Mouse (Mus musculus) C2C12 (cell line): ENCODE results near the gene Tbc1d10b. TPM values are rescaled to one million over a fixed set of nuclear protein-coding genes. Genes with fewer than 3 reads are reported as not detected.

ENCODE experiments used
- H3K27me3 ChIP-seq: one replicate; pipeline ENCODE4 v1.6.1; 2011; ENCODE audit not compliant: control insufficient read depth, insufficient read depth, insufficient read length
- H3K36me3 ChIP-seq: one replicate; pipeline ENCODE4 v1.6.1; 2011; ENCODE audit not compliant: control insufficient read depth, insufficient read depth
- H3K4me3 ChIP-seq: one replicate; pipeline ENCODE4 v1.5.1; 2011; ENCODE audit warnings: mild to moderate bottlenecking, control low read depth; ENCODE audit not compliant: poor library complexity, insufficient read depth, severe bottlenecking
- H3K79me2 ChIP-seq: one replicate; pipeline ENCODE4 v1.6.1; 2011; ENCODE audit not compliant: control insufficient read depth, insufficient read depth
- H3K79me3 ChIP-seq: one replicate; pipeline ENCODE4 v1.6.1; 2011; ENCODE audit warnings: low read depth, control low read depth
- H3ac ChIP-seq: one replicate; pipeline ENCODE3; 2011; ENCODE audit warnings: low read depth; ENCODE audit not compliant: control insufficient read depth, insufficient read length
- CEBPB ChIP-seq: IDR thresholded peaks from one replicate; pipeline ENCODE4 v1.6.1; 2011; ENCODE audit warnings: low read depth, mild to moderate bottlenecking, control low read depth, moderate library complexity
- CTCF ChIP-seq: IDR thresholded peaks from one replicate; pipeline ENCODE4 v1.5.1; 2011; ENCODE audit not compliant: control insufficient read depth, insufficient read depth, insufficient read length
- FOSL1 ChIP-seq: IDR thresholded peaks from one replicate; pipeline ENCODE4 v1.8.0; 2011; ENCODE audit warnings: mild to moderate bottlenecking, low read length; ENCODE audit not compliant: poor library complexity, insufficient read depth, severe bottlenecking
- MAX ChIP-seq: IDR thresholded peaks from one replicate; pipeline ENCODE4 v1.6.1; 2011; ENCODE audit warnings: mild to moderate bottlenecking, control low read depth
- MYOD1 ChIP-seq: IDR thresholded peaks from one replicate; pipeline ENCODE4 v1.6.1; 2011; ENCODE audit warnings: low read depth; ENCODE audit not compliant: control insufficient read depth, insufficient read length
- MYOG ChIP-seq: IDR thresholded peaks from one replicate; pipeline ENCODE4 v1.6.1; 2011; ENCODE audit not compliant: control insufficient read depth, insufficient read length; ENCODE audit errors: extremely low read depth
- USF1 ChIP-seq: IDR thresholded peaks from one replicate; pipeline ENCODE4 v1.6.1; 2011; ENCODE audit warnings: low read depth, mild to moderate bottlenecking, control low read depth, moderate library complexity
- polyA plus RNA-seq: library from polyadenylated mRNA; unstranded; fragments of >200 nt; fragmentation: generic; extraction: Trizol; gene quantifications from one replicate; pipeline ENCODE4 v1.2.1, GENCODE M21; 2012; ENCODE audit warnings: missing spikeins

Tbc1d10b gene
- polyA plus RNA-seq, 1 experiment, result 41.4 TPM

DNA sequence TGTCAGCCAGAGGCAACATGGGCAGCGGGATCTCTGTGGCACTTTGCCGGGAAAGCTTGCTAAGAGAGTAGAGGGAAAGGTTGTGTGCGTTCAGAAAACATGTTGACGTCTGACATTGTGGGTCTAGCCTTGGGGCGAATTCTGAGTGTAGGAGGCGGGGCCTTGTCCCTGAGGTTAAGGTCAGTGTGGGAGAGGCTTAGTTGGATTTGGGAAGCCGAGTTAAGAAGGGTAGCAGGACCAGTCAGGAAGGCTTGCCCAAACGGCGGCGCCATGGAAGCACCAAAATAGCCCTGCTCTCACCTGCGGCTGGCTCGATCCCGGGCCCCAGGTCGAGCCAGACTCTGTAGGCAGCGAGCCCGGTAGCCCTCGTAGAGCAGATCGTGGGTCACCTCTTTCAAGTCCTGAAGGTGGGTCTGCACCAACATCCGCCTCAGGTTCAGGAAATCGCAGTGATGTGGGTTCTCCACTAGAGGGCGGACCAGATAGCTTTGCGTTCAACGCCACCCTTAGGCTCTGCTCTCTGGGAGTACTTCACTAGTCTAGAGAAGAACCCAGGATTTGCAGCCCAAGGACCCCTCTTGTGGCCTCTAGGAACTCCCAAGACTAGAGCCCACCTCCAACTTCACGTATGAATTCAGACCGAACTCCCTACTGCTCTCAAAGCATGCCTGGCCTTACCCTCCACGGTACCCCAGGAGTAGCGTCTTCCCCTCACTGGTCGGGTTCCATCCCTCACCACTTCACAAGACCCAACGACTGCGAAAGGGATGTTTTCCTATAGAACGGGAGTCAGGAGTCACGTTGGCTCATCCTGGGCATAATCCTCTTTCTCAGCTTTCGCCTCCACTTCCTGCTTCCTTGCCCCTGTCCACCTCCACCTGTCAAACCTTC is 7.0 kb upstream of the Tbc1d10b start:
- H3K27me3 ChIP-seq, result no peaks in the 10 kb centered on the region
- no peak overlapping the region for H3ac ChIP-seq
- no peak overlapping the region for H3K4me3 ChIP-seq
- no peaks in the 10 kb centered on the region for H3K36me3 ChIP-seq
- H3K79me2 ChIP-seq, result no peaks in the 10 kb centered on the region
- no peaks in the 10 kb centered on the region for H3K79me3 ChIP-seq
- no peak for TF ChIP-seq MAX
- no peak for TF ChIP-seq CEBPB
- TF ChIP-seq CTCF, result no peak
- TF ChIP-seq USF1, result no peak
- TF ChIP-seq MYOD1, result no peak

DNA sequence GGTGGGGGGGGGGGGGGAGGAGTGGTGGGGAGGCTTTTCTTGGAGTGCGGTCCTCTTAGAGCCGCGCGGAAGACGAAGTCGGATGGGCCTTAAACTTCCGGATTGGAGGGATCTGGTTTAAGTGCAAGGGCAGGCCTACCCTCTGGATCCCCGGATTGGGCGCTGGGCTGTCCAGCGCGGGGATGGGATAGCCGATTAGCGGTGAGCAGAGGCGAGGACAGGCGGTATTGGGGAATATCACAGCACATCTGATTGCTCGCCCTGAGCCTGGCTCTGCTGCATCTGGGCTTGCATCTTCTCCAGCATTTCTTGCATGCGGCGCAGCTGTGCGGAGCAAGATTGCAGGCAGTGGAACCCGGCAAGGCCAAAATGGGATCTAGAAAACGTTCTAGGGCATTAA is 6.3 kb upstream of the Tbc1d10b start:
- Histone ChIP-seq H3K79me2 (no peaks in the 10 kb centered on the region), H3K27me3 (no peaks in the 10 kb centered on the region), H3ac (no peak overlapping the region), H3K79me3 (no peaks in the 10 kb centered on the region), H3K4me3 (no peak overlapping the region), H3K36me3 (no peaks in the 10 kb centered on the region)
- TF ChIP-seq CTCF (no peak), CEBPB (no peak), MYOG (no peak), FOSL1 (no peak), MAX (no peak), USF1 (no peak), MYOD1 (no peak)

DNA sequence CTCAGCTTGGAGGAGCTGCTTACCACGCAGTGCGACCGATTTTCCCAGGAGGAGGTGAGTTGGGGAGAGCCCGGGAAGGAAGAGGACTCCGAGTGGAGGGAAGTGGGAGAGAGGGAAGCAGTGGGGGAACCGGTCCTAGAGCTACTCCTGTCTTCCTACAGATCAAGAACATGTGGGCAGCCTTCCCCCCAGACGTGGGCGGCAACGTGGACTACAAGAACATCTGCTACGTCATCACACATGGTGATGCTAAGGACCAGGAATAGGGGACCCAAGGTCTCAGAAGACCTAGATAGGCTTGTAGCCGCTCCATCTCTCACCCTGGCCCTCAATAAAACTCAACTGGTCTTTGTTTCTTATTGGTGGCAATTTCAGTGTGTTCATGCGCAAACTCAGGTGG is 5.7 kb upstream of the Tbc1d10b start:
- TF ChIP-seq CEBPB (no peak), MYOG (no peak), USF1 (no peak), MAX (no peak), CTCF (no peak), FOSL1 (no peak), MYOD1 (no peak)
- Histone ChIP-seq H3K4me3 (no peak overlapping the region), H3K79me2 (no peaks in the 10 kb centered on the region), H3K27me3 (no peaks in the 10 kb centered on the region), H3K36me3 (no peaks in the 10 kb centered on the region), H3ac (no peak overlapping the region), H3K79me3 (no peaks in the 10 kb centered on the region)

DNA sequence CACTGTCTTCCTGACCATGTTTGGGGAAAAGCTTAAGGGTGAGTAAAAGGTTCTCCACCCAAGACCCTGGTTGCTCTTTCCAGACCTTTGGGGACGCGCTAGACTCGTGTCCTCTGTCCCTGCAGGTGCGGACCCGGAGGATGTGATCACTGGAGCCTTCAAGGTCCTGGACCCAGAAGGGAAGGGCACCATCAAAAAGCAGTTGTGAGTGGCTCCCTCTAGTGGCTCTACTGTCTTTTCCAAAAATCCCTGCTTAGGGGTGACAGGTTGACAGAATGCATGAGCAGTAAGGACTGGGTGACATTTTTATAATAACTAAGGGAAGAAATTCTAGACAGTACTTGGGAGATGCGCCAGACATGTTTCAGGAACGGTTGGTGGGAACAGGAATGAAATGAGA is 5.2 kb upstream of the Tbc1d10b start:
- Histone ChIP-seq H3K36me3 (no peaks in the 10 kb centered on the region), H3K79me2 (no peaks in the 10 kb centered on the region), H3K79me3 (no peaks in the 10 kb centered on the region), H3K4me3 (no peak overlapping the region), H3K27me3 (no peaks in the 10 kb centered on the region), H3ac (no peak overlapping the region)
- TF ChIP-seq CTCF (no peak), MAX (no peak), MYOD1 (no peak), CEBPB (no peak), MYOG (no peak), USF1 (no peak), FOSL1 (no peak)

GRCm38 (mm10) chr7:127212432-127213250 is 4.4 kb upstream of the Tbc1d10b start:
- H3K4me3 ChIP-seq, result no peak overlapping the region
- peaks cover 4% of the 10 kb centered on the region for H3K79me3 ChIP-seq
- H3ac ChIP-seq, result no peak overlapping the region
- H3K36me3 ChIP-seq, result no peaks in the 10 kb centered on the region
- peaks cover 5% of the 10 kb centered on the region for H3K79me2 ChIP-seq
- no peaks in the 10 kb centered on the region for H3K27me3 ChIP-seq
- TF ChIP-seq FOSL1 (no peak), CEBPB (no peak), MYOD1 (no peak), MAX (no peak), CTCF (no peak)
